Mouse (Mus musculus): ENCODE data around the gene Vgll1. TPM values are rescaled to one million over a fixed set of nuclear protein-coding genes. Genes with fewer than 3 reads are reported as not detected.

The Vgll1 gene
- not detected for total RNA-seq (2021)
- long read RNA-seq, experiment 1, result 0 reads
- long read RNA-seq, experiment 2, result 0 reads

- Histone ChIP-seq H3K4me3 (no peak within 1 kb of the TSS), H3K27ac (no peak within 1 kb of the TSS)
- TF ChIP-seq CTCF (conservative IDR thresholded peaks at IDR 0.05), result no peak
- DNase-seq (ENCODE audit: low spot score in 2 of 2), result no peak
These were observed at the start of gene Vgll1 for GRCm38 (mm10) chrX:57087806-57088205. Gene Vgll1, plus strand, starts transcription at chrX:57088106.

GRCm38 (mm10) chrX:57042774-57043173 is 45.1 kb upstream of the Vgll1 start, which contains the start of gene Brs3:
Gene Brs3, plus strand, starts transcription at chrX:57043074.
- no peak within 1 kb of the TSS for H3K4me3 ChIP-seq
- no peak for TF ChIP-seq CTCF (conservative IDR thresholded peaks at IDR 0.05)
- DNase-seq (ENCODE audit: low spot score in 2 of 2), result no peak
- H3K27ac ChIP-seq, result no peak within 1 kb of the TSS

- no peak for DNase-seq (ENCODE audit: low spot score in 2 of 2)
- TF ChIP-seq CTCF (conservative IDR thresholded peaks at IDR 0.05), result peak; percentile 61
- Histone ChIP-seq H3K27ac (no peak overlapping the region), H3K4me3 (no peak overlapping the region)
These were observed 44.0 kb upstream of the Vgll1 start for GRCm38 (mm10) chrX:57043869-57044268.

- Histone ChIP-seq H3K27ac (peak overlapping the region; percentile 96), H3K4me3 (peak overlapping the region; percentile 79)
- peak in 1 of 2 experiments; percentile 12 for DNase-seq (ENCODE audit: low spot score in 2 of 2)
- no peak for TF ChIP-seq CTCF (conservative IDR thresholded peaks at IDR 0.05)
These were observed 35.1 kb upstream of the Vgll1 start for GRCm38 (mm10) chrX:57052848-57053173.

GRCm38 (mm10) chrX:57053174-57053992 is 34.5 kb upstream of the Vgll1 start, which contains the start of gene Htatsf1:
Gene Htatsf1, plus strand, starts transcription at chrX:57053583.
- no peak for TF ChIP-seq CTCF (conservative IDR thresholded peaks at IDR 0.05)
- Histone ChIP-seq H3K27ac (peak within 1 kb of the TSS; percentile 96), H3K4me3 (peak within 1 kb of the TSS; percentile 79)
- DNase-seq (ENCODE audit: low spot score in 2 of 2), result peak; percentile 58 to 60

- H3K4me3 ChIP-seq, result peak overlapping the region; percentile 79
- no peak for DNase-seq (ENCODE audit: low spot score in 2 of 2)
- no peak for TF ChIP-seq CTCF (conservative IDR thresholded peaks at IDR 0.05)
- peak overlapping the region; percentile 96 for H3K27ac ChIP-seq
These were observed 33.9 kb upstream of the Vgll1 start for GRCm38 (mm10) chrX:57053993-57054385.

GRCm38 (mm10) chrX:57081496-57081895 is 6.4 kb upstream of the Vgll1 start:
- H3K4me3 ChIP-seq, result no peak overlapping the region
- TF ChIP-seq CTCF (conservative IDR thresholded peaks at IDR 0.05), result no peak
- no peak overlapping the region for H3K27ac ChIP-seq
- DNase-seq (ENCODE audit: low spot score in 2 of 2), result no peak

- Histone ChIP-seq H3K27ac (no peak overlapping the region), H3K4me3 (no peak overlapping the region)
- TF ChIP-seq CTCF (conservative IDR thresholded peaks at IDR 0.05), result no peak
- no peak for DNase-seq (ENCODE audit: low spot score in 2 of 2)
These were observed 15.5 kb downstream of the Vgll1 start for GRCm38 (mm10) chrX:57103415-57103814.

GRCm38 (mm10) chrX:57106956-57107355 is 19.1 kb downstream of the Vgll1 start:
- no peak for DNase-seq (ENCODE audit: low spot score in 2 of 2)
- no peak overlapping the region for H3K27ac ChIP-seq
- no peak for TF ChIP-seq CTCF (conservative IDR thresholded peaks at IDR 0.05)
- H3K4me3 ChIP-seq, result no peak overlapping the region

GRCm38 (mm10) chrX:57118143-57118542 is 30.2 kb downstream of the Vgll1 start:
- no peak for DNase-seq (ENCODE audit: low spot score in 2 of 2)
- no peak overlapping the region for H3K27ac ChIP-seq
- peak; percentile 52 for TF ChIP-seq CTCF (conservative IDR thresholded peaks at IDR 0.05)
- H3K4me3 ChIP-seq, result no peak overlapping the region

GRCm38 (mm10) chrX:57120768-57121167 is 32.9 kb downstream of the Vgll1 start:
- peak in 1 of 2 experiments; percentile 9 for DNase-seq (ENCODE audit: low spot score in 2 of 2)
- H3K27ac ChIP-seq, result no peak overlapping the region
- peak; percentile 55 for TF ChIP-seq CTCF (conservative IDR thresholded peaks at IDR 0.05)
- no peak overlapping the region for H3K4me3 ChIP-seq

- Histone ChIP-seq H3K4me3 (no peak overlapping the region), H3K27ac (no peak overlapping the region)
- TF ChIP-seq CTCF (conservative IDR thresholded peaks at IDR 0.05), result peak; percentile 49
- DNase-seq (ENCODE audit: low spot score in 2 of 2), result no peak
These were observed 42.7 kb downstream of the Vgll1 start for GRCm38 (mm10) chrX:57130633-57131032.

- Histone ChIP-seq H3K4me3 (no peak overlapping the region), H3K27ac (no peak overlapping the region)
- TF ChIP-seq CTCF (conservative IDR thresholded peaks at IDR 0.05), result no peak
- DNase-seq (ENCODE audit: low spot score in 2 of 2), result no peak
These were observed 49.7 kb downstream of the Vgll1 start for GRCm38 (mm10) chrX:57137627-57138026.

- no peak overlapping the region for H3K27ac ChIP-seq
- DNase-seq (ENCODE audit: low spot score in 2 of 2), result no peak
- TF ChIP-seq CTCF (conservative IDR thresholded peaks at IDR 0.05), result no peak
- no peak overlapping the region for H3K4me3 ChIP-seq
These were observed 65.6 kb downstream of the Vgll1 start for GRCm38 (mm10) chrX:57153520-57153919.

Other genes starting within 250 kb of the Vgll1 start
- not detected for gene Adgrg4, start 217.9 kb upstream of the Vgll1 start, total RNA-seq (2021)
- not detected for gene Brs3, start 45.0 kb upstream of the Vgll1 start, total RNA-seq (2021)
- gene Htatsf1, start 34.5 kb upstream of the Vgll1 start, total RNA-seq (2021), result 10 to 100 TPM; 63.1 to 63.2 TPM
- gene Cd40lg, start 124.0 kb downstream of the Vgll1 start, total RNA-seq (2021), result not detected

All from layer of hippocampus, adult 2 months (tissue).